Mouse (Mus musculus) monocyte, adult 5-6 weeks (primary cell): ENCODE results near the gene Iars2. TPM values are rescaled to one million over a fixed set of nuclear protein-coding genes. Genes with fewer than 3 reads are reported as not detected.

Source experiments
- ATAC-seq: fragments of 153-309, 156-312 bp; replicated peaks from 2 replicates; pipeline ENCODE4 v1.8.0; 2017; ENCODE audit warnings: mild to moderate bottlenecking; ENCODE audit not compliant: low TSS enrichment, insufficient number of reproducible peaks, severe bottlenecking, poor library complexity, low FRiP score
- total RNA-seq: library from RNA; stranded (forward); fragments of 200-1000, 200-491, 200-594 nt; gene quantifications from 3 replicates; pipeline ENCODE4 v1.2.3, GENCODE M21; 2017

Iars2 gene
- 24.3 to 38.5 TPM (median 29.8 TPM) in 3 replicates for total RNA-seq

- ATAC-seq, result peak; percentile 28; the same call in 1 of the 2 replicates
These were observed at the start of gene Iars2 for GRCm38 (mm10) chr1:185328721-185329610. TSS of gene Iars2 (minus strand) at chr1:185329396.

GRCm38 (mm10) chr1:185377429-185377828, 48.2 kb upstream of the Iars2 start:
- ATAC-seq, result no peak

GRCm38 (mm10) chr1:185376390-185376789, 47.2 kb upstream of the Iars2 start:
- ATAC-seq, result no peak

- ATAC-seq, result no peak
These were observed 40.8 kb upstream of the Iars2 start for GRCm38 (mm10) chr1:185369979-185370378.

- ATAC-seq, result no peak
These were observed 38.2 kb upstream of the Iars2 start for GRCm38 (mm10) chr1:185367383-185367782.

- no peak for ATAC-seq
These were observed 35.0 kb upstream of the Iars2 start for GRCm38 (mm10) chr1:185364183-185364540.

GRCm38 (mm10) chr1:185363526-185364182, 34.5 kb upstream of the Iars2 start:
- ATAC-seq, result no peak

- peak; percentile 99 for ATAC-seq
These were observed 33.7 kb upstream of the Iars2 start, which contains the start of gene Eprs for GRCm38 (mm10) chr1:185362677-185363520. TSS of gene Eprs (plus strand) at chr1:185363044.

- ATAC-seq, result no peak
These were observed 29.0 kb upstream of the Iars2 start for GRCm38 (mm10) chr1:185358211-185358610.

- no peak for ATAC-seq
These were observed 27.1 kb upstream of the Iars2 start for GRCm38 (mm10) chr1:185356246-185356645.

GRCm38 (mm10) chr1:185354731-185355130, 25.5 kb upstream of the Iars2 start:
- no peak for ATAC-seq

- ATAC-seq, result no peak
These were observed 24.2 kb upstream of the Iars2 start for GRCm38 (mm10) chr1:185353351-185353750.

GRCm38 (mm10) chr1:185352151-185352550, 23.0 kb upstream of the Iars2 start:
- no peak for ATAC-seq

GRCm38 (mm10) chr1:185350611-185351010, 21.4 kb upstream of the Iars2 start:
- ATAC-seq, result no peak

GRCm38 (mm10) chr1:185349741-185350140, 20.5 kb upstream of the Iars2 start:
- ATAC-seq, result no peak

GRCm38 (mm10) chr1:185346188-185346587, 17.0 kb upstream of the Iars2 start:
- ATAC-seq, result no peak

- ATAC-seq, result no peak
These were observed 14.2 kb upstream of the Iars2 start for GRCm38 (mm10) chr1:185343422-185343821.

- no peak for ATAC-seq
These were observed 13.2 kb upstream of the Iars2 start for GRCm38 (mm10) chr1:185342441-185342840.

GRCm38 (mm10) chr1:185336535-185336934, 7.3 kb upstream of the Iars2 start:
- ATAC-seq, result no peak
